ENCODE assay signal across 9 mouse cellular contexts in the genomic region with DNA sequence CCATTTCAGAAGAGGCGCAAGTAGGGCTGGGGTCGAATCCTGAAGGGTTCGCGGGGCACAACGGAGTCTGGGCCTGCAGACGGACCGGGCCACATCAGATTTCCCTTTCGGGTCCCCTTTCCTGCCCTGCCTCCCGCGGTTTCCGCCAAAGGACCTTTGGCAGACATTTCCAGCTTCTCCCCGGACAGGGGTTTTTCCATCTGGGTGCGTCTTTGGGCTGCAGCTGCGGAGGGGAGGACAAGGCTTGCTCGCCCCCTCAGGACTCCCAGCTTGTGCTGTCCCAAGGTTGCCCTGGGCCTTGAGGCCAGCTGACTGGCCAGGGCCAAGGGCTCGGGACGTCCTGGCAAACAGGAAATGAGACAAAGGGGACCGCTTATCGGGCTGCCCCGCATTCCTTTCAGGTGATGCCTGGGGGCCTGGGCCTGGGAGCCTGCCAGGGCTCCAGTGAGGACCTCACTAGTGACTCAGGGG. TPM values are rescaled to one million over a fixed set of nuclear protein-coding genes. Genes with fewer than 3 reads are reported as not detected.
A peak's percentile ranks its signal among the peaks of the same experiment; 100 is the strongest.
DNase-seq lines count a peak whose midpoint lies in the region; ATAC-seq and TF ChIP-seq lines count a peak whose summit lies in the region.
"Had no signal": no experiment of that assay in that cellular context is flagged by ENCODE, and none has a peak within 500 bp of the region (broad histone marks: within the 10 kb centered on the region; RNA-seq: fewer than 3 reads in every experiment).

No protein-coding gene starts in this region.

- no peak for DNase-seq in ES-E14 (ENCODE audit: low read depth, low spot score)
- DNase-seq in embryo, embryonic 9.5 days (ENCODE audit: extremely low spot score), result peak; percentile 37
- DNase-seq in kidney, postnatal 0 days (ENCODE audit: low spot score), result peak; percentile 64
- DNase-seq in lung, postnatal 36 days, result peak; percentile 74
- no peak for DNase-seq in c-Kit-positive CD71-positive TER-119-positive erythroid progenitor cells, embryonic 14.5 days (ENCODE audit: low spot score)

- H3K27me3 ChIP-seq in heart, embryonic 16.5 days (ENCODE audit: control insufficient read depth, insufficient read depth, low read length), result no peaks in the 10 kb centered on the region
- no peaks in the 10 kb centered on the region for H3K27me3 ChIP-seq in kidney, postnatal 0 days (ENCODE audit: insufficient read depth, low read length)

- ATAC-seq in heart, embryonic 16.5 days (replicated peaks; ENCODE audit: extremely low read depth, insufficient read depth, low FRiP score), result peak; percentile 31
- ATAC-seq in kidney, postnatal 0 days (replicated peaks; ENCODE audit: low FRiP score, low read depth), result peak; percentile 55; the same call in 1 of the 2 replicates
- ATAC-seq in frontal cortex, adult (ENCODE audit: low TSS enrichment), result no peak
- no peak for ATAC-seq in monocyte, adult 5-6 weeks (replicated peaks; ENCODE audit: insufficient number of reproducible peaks, low FRiP score, low TSS enrichment, poor library complexity, severe bottlenecking)

- in situ Hi-C loops in ES-E14 (cut with MboI; ENCODE audit: low sequenced_read_pairs in 2 of 2, unreplicated experiment in 2 of 2), result no loop called here

- peak overlapping the region; percentile 1 to 36; a peak in 2 of 4 replicates for H3K4me3 ChIP-seq in ES-E14 (ENCODE audit: insufficient read depth in 1 of 2, low read depth in 1 of 2, low read length in 2 of 2, poor library complexity in 1 of 2, severe bottlenecking in 1 of 2)
- peak overlapping the region; percentile 35 for H3K4me3 ChIP-seq in heart, embryonic 16.5 days (ENCODE audit: low read length)
- H3K4me3 ChIP-seq in kidney, postnatal 0 days (replicated peaks; ENCODE audit: low read depth, low read length), result 0 out of 2 replicates have a peak overlapping the region, but pooled peaks have one; percentile 6

- no peaks in the 10 kb centered on the region for H3K36me3 ChIP-seq in ES-E14 (ENCODE audit: control insufficient read depth, insufficient read depth, low read length, poor library complexity, severe bottlenecking)
- no peaks in the 10 kb centered on the region for H3K36me3 ChIP-seq in heart, embryonic 16.5 days (ENCODE audit: control insufficient read depth, insufficient read depth)
- no peaks in the 10 kb centered on the region for H3K36me3 ChIP-seq in kidney, postnatal 0 days (ENCODE audit: insufficient read depth, low read length)

- H3K4me2 ChIP-seq in heart, embryonic 16.5 days (ENCODE audit: low read depth, low read length), result peak overlapping the region; percentile 60
- H3K4me2 ChIP-seq in kidney, postnatal 0 days (ENCODE audit: low read length), result peak overlapping the region; percentile 47

- no peak overlapping the region for H3K27ac ChIP-seq in ES-E14 (ENCODE audit: insufficient read depth, low read depth, low read length, poor library complexity, severe bottlenecking)
- peak overlapping the region; percentile 75 for H3K27ac ChIP-seq in heart, embryonic 16.5 days (ENCODE audit: low read length)
- H3K27ac ChIP-seq in kidney, postnatal 0 days, result peak overlapping the region; percentile 67
- H3K27ac ChIP-seq: macrophage had no signal

- TF ChIP-seq CTCF in kidney, postnatal 0 days (IDR thresholded peaks at IDR 0.05; ENCODE audit: low read depth), result no peak

- peaks cover 2 to 14% of the 10 kb centered on the region in 2 experiments; a peak in 2 of 4 replicates for H3K4me1 ChIP-seq in ES-E14 (ENCODE audit: control insufficient read depth in 2 of 2, insufficient read depth in 2 of 2, low read length in 2 of 2, poor library complexity in 1 of 2)
- peaks cover 51% of the 10 kb centered on the region for H3K4me1 ChIP-seq in heart, embryonic 16.5 days (ENCODE audit: control insufficient read depth, insufficient read depth, low read length)
- peaks cover 30% of the 10 kb centered on the region for H3K4me1 ChIP-seq in kidney, postnatal 0 days (replicated peaks; ENCODE audit: insufficient read depth, low read length)

- 5% methylated on average over 20 of the region's 20 CpGs for WGBS in heart, embryonic 16.5 days
- 7% methylated on average over 20 of the region's 20 CpGs for WGBS in kidney, postnatal 0 days

- no peaks in the 10 kb centered on the region for H3K9me3 ChIP-seq in ES-E14 (ENCODE audit: control insufficient read depth, insufficient read depth, low read depth, low read length)
- no peaks in the 10 kb centered on the region for H3K9me3 ChIP-seq in heart, embryonic 16.5 days (replicated peaks; ENCODE audit: control insufficient read depth, low read length)
- H3K9me3 ChIP-seq in kidney, postnatal 0 days (replicated peaks; ENCODE audit: low read length), result no peaks in the 10 kb centered on the region

- peak overlapping the region; percentile 9; the same call in 1 of the 2 replicates for H3K9ac ChIP-seq in ES-E14 (ENCODE audit: insufficient read depth, low read depth, low read length, poor library complexity, severe bottlenecking)
- peak overlapping the region; percentile 78 for H3K9ac ChIP-seq in heart, embryonic 16.5 days (ENCODE audit: low read length)
- H3K9ac ChIP-seq in kidney, postnatal 0 days (ENCODE audit: low read depth, low read length), result peak overlapping the region; percentile 48

TF ChIP-seq in ES-E14, 5 proteins besides CTCF, POLR2A, EP300 and RAD21:
- TF ChIP-seq MAFK (IDR thresholded peaks at IDR 0.05; ENCODE audit: insufficient read depth, low read depth, low read length) (no peak), CHD2 (IDR thresholded peaks at IDR 0.05; ENCODE audit: low read depth, low read length) (no peak), ZC3H11A (IDR thresholded peaks at IDR 0.05; ENCODE audit: borderline replicate concordance, low read depth, low read length) (no peak), HCFC1 (IDR thresholded peaks at IDR 0.05; ENCODE audit: borderline replicate concordance, insufficient read depth, low read length) (no peak), ZNF384 (IDR thresholded peaks at IDR 0.05; ENCODE audit: low read depth, low read length) (no peak)

RNA-seq across cellular contexts. Expression of gene Tinagl1, which starts 11.5 kb away (rescaled TPM):
- total RNA-seq in ES-E14 (2012; rRNA removed), result 22.5 and 43.7 TPM in 2 replicates
- 61.2 and 70.6 TPM in 2 replicates for polyA plus RNA-seq in heart, embryonic 16.5 days (2015; fragmentation: Nextera tagmentation; extraction: Ambion mirVana)
- 123 and 127 TPM in 2 replicates for polyA plus RNA-seq in kidney, postnatal 0 days (2015; fragmentation: Nextera tagmentation; extraction: Ambion mirVana)
- total RNA-seq in monocyte, adult 5-6 weeks (2017), result not detected in 3 replicates
- polyA plus RNA-seq: macrophage had no signal

RNA-seq across cellular contexts. Expression of gene Hcrtr1, which starts 24.3 kb away (rescaled TPM):
- total RNA-seq in ES-E14 (2012; rRNA removed), result 0.16 and 0.22 TPM in 2 replicates
- 0.19 TPM in 1 of 2 replicates, not detected in the other for polyA plus RNA-seq in heart, embryonic 16.5 days (2015; fragmentation: Nextera tagmentation; extraction: Ambion mirVana)
- polyA plus RNA-seq in kidney, postnatal 0 days (2015; fragmentation: Nextera tagmentation; extraction: Ambion mirVana), result 0.36 and 0.46 TPM in 2 replicates
- not detected in 3 replicates for total RNA-seq in monocyte, adult 5-6 weeks (2017)
- polyA plus RNA-seq: macrophage had no signal

RNA-seq across cellular contexts. Expression of gene Gm853, which starts 58.8 kb away (rescaled TPM):
- 0.09 and 0.53 TPM in 2 replicates for total RNA-seq in ES-E14 (2012; rRNA removed)
- polyA plus RNA-seq in heart, embryonic 16.5 days (2015; fragmentation: Nextera tagmentation; extraction: Ambion mirVana), result not detected in 2 replicates
- 14.3 and 15.9 TPM in 2 replicates for polyA plus RNA-seq in kidney, postnatal 0 days (2015; fragmentation: Nextera tagmentation; extraction: Ambion mirVana)
- total RNA-seq in monocyte, adult 5-6 weeks (2017), result not detected in 3 replicates
- polyA plus RNA-seq: macrophage had no signal

Comparison
In these comparisons a context has a peak if more than half of its experiments do, and no peak if none do; other contexts are left out.
1. DNase-seq: peak in embryo, embryonic 9.5 days (single experiment), kidney, postnatal 0 days (single experiment) and lung, postnatal 36 days (single experiment); none in ES-E14 (single experiment) and c-Kit-positive CD71-positive TER-119-positive erythroid progenitor cells, embryonic 14.5 days (single experiment).
2. H3K9ac ChIP-seq: peak in every context shown above with its lines; median percentile 78 in heart, embryonic 16.5 days; 48 in kidney, postnatal 0 days; 9 in ES-E14.
3. ATAC-seq: peak in heart, embryonic 16.5 days (single experiment) and kidney, postnatal 0 days (single experiment); none in frontal cortex, adult (single experiment) and monocyte, adult 5-6 weeks (single experiment).
4. RNA of gene Tinagl1, which starts 11.5 kb away (total RNA-seq): 22.5 to 43.7 TPM in ES-E14; not detected in monocyte, adult 5-6 weeks; every median in the first group is over 10 times any median in the second.
5. Peak in every context shown above with its lines, with median percentiles within 50 percentile points of each other: H3K4me3 ChIP-seq.